Mouse (Mus musculus) adrenal gland, adult 2 months (tissue): Measurements from ENCODE around the gene Kat7. TPM values are rescaled to one million over a fixed set of nuclear protein-coding genes. Genes with fewer than 3 reads are reported as not detected.

Source experiments
- DNase-seq: peaks from one replicate; pipeline ENCODE4 v3.0.0; 2021
- polyA plus RNA-seq: library from polyadenylated mRNA; depleted of rRNA; stranded (reverse); fragments of >200 nt; gene quantifications from 2 replicates; pipeline ENCODE4 v1.2.3, GENCODE M21; 2012
- total RNA-seq, 2 experiments: library from RNA; stranded (reverse); gene quantifications; 2 replicates each; pipeline ENCODE4 v1.2.3; 2021

The Kat7 gene
- total and polyA plus RNA-seq, 3 experiments: 23.8 to 64.2 (median 51.7) TPM

- DNase-seq: no peak
Measured at GRCm38 (mm10) chr11:95279061-95279659, 30.9 kb downstream of the Kat7 start.

- DNase-seq: no peak
Measured at GRCm38 (mm10) chr11:95276056-95276455, 34.0 kb downstream of the Kat7 start.

- DNase-seq: no peak
Measured at GRCm38 (mm10) chr11:95274613-95275012, 35.4 kb downstream of the Kat7 start.

DNA sequence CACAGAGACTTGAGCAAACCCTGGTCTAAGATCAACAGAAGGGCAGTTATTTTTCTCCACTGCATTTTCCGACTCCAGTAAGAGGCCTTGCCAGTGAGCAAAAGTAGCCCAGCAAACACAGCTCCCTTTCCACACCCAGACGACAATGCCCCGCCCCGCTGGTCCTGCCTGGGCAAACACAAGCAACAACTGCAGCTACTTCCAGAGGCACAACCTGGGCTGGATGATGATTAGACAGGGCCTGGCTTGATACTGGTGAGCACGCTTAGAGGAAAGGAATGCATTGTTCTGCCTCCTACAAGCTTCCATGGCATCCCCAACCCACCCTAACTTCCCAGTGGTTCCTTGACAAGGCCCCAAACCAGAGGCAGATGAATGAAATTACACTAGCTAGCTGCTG, 36.4 kb downstream of the Kat7 start:
- no peak for DNase-seq

DNA sequence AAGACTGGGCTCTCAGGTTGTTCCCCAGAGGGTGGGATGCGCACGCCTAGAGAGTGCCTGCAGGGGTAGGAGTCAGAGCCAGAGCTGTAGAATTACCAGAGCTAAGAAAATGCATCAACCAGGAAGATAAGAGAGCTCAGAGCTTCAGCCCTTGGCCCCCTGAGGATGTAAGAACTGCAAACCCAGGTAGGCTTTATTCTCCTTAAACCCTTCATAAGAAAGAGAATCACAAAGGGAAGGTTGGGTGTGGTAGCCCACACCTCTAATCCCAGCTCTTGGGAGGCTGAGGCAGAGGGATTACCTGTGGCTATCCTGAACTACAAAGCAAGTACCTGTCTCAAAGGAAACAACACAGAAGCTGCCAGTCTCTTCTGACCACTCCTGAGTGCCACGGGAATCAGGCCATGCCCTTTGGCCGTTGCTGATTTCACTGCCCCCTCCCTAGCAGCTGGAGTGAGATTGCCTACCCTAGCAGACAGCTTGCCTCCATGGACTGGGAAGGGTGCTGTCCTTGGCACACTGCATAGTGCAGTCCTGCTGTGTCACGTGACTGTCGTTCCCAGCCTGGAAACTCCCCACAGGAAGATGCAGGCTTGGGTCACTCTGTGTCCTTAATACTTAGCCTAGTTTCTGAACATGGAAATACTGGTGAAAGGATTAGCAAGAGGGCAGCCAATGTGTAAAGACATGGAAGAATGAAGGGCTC, 43.4 kb downstream of the Kat7 start:
- DNase-seq: peak; percentile 61

DNA sequence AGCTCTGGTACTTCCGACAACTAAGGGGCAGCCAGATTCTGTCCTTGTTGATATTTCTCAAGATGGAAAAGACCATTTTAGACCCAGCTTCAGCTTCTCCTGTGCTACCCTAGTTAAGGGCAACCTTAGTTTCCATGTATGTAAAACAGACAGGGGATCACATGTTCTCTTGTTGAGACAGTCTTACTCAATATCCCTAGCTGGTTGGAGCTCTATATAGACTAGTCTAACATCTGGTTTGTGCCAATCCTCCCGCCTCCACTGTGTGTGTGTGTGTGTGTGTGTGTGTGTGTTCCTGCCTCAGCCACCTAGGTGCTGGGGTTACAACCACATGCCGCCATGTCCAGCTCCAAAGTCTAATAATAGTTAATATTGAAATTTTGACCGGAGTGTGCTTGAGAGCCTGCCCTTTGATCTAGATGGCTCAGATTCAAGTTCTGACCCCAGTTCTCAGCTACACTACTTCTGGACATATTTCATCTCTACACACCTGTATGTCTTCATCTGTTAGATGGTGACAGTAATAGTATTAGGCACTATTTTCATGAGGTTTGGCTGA, 45.5 kb downstream of the Kat7 start:
- no peak for DNase-seq

DNA sequence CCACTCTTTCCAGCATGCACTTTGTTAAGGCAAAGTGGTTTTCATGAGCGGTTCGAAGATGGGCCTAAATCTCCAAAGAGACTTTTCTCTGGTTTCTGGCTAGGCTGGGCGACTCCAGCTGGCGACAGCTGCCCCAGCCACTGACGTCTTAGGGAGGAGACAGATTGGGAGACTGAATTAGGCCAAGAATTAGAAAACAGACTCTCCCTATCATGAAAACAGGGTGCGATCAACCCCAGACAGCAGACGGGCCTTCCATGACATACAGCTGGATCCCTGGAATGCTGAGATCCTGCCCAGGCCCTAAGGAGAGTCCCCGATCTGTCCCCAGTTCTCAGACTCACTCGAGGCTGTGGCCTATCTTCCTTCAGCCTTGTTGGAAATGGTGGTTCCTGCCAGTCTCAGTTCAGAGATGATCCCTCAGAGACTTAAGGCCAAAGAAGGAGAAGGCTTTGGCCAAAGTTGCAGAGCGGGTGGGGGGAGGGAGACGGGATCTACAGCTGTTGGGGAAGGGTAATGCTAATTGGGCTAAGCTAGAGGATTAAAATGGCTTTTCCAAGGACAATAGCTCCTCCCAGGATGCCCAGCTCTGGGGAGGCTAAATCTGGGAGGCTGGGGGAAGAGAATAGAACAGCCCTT, 46.1 kb downstream of the Kat7 start:
- DNase-seq: no peak

- DNase-seq: no peak
Measured at GRCm38 (mm10) chr11:95261178-95261751, 48.8 kb downstream of the Kat7 start, which contains the start of gene Tac4. Gene Tac4, plus strand, starts transcription at chr11:95261529.

DNA sequence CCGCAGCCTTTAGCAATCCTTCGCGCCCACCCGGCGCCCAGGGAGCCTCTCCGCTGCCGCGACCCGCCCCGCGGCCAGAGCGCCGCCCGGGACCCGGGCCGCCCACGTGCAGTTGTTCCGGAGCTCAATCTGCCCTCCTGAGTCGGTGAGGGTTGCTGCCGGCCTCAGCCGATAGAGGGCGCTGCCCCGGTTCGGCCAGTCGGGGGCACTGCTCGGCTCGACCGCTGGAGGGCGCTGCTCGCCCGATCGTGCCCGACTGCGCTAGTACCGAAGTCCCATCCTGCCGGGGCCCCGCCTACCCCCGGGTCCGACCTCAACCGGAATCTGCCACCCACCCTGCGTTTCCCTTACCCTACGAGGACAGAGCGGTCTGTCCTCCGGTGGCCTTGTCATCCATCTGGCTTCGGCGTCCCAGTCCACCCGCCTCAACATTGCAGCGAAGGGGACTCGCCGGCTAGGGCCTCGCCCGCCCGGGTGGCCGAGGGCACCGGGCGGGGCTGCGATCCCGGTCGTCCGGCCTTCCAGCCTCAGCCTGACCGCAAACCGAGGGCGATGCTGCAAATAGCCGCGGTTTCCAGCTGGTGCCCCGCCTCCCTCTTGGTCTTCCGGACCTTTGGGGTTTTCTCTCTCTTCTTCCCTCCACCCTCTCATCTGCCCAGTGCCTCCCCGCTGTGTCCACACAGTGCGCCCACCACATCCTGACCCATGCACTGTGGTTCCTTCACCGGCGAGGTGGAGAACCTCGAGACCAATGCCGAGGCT, 50.8 kb downstream of the Kat7 start:
- peak; percentile 96 for DNase-seq

GRCm38 (mm10) chr11:95258490-95258889, 51.6 kb downstream of the Kat7 start:
- peak; percentile 83 for DNase-seq

- DNase-seq: no peak
Measured at GRCm38 (mm10) chr11:95257930-95258329, 52.1 kb downstream of the Kat7 start.

- DNase-seq: no peak
Measured at GRCm38 (mm10) chr11:95255747-95256146, 54.3 kb downstream of the Kat7 start.

DNA sequence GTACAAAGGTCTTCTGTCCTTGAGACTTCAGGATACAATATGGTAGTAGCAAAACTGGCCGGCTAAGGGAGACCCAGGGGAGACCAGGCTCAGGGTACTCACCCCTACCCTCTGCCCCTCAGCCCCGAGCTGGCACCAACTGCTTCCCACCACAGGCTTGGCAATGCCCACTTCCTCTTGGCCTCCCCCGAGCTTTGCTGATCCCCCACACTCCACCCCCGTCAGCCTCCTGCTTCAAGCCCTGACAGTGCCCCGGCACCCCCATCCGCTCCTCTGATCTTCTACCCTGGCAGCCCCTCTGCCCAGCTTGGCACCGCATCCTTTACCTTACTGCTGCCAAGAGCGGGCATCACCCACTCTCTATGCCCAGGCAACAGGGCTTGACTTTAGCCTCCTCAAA, 55.9 kb downstream of the Kat7 start:
- no peak for DNase-seq

DNA sequence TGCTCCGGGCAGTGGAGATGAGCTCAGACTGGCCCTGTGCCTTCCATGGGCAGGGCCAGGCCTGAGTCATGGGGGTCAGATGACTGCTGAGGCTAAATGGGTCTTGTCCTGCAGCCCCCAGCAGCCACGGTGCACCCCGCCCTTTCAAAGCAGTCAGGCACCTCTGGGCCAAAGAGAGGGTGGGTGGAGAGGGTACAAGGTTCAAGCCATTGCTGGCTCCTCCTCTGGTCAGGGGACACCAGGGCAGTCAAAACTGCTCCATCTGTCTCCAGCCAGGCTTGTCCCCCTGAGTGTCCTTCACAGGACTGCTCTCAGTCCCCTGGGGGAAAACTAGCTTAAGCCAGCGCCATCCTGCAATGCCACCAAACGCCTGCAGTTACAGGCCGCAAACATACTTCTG, 57.9 kb downstream of the Kat7 start:
- DNase-seq: no peak

DNA sequence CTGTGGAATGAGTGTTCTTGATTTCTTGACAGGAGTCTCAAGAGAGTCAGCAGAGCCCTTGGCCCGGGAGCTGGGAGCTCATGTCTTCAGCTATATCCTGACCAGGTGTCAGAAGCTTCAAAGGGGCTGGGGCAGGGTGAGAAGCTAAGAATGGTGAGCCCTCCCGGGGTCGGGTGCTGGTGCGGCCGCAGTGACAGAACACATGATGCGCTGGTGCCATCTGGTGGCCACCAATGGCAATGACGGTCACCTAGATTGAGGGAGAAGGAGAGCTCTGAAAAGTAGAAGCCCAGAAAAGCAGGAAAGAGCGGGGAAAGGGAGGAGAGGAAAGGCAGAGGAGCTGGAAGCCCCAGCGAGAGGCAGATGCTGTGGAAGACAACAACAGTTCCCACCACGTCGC, 58.8 kb downstream of the Kat7 start:
- peak; percentile 75 for DNase-seq

- no peak for DNase-seq
Measured at GRCm38 (mm10) chr11:95250110-95250509, 59.9 kb downstream of the Kat7 start.

- no peak for DNase-seq
Measured at GRCm38 (mm10) chr11:95247065-95247464, 63.0 kb downstream of the Kat7 start.

- no peak for DNase-seq
Measured at GRCm38 (mm10) chr11:95245456-95245855, 64.6 kb downstream of the Kat7 start.

DNA sequence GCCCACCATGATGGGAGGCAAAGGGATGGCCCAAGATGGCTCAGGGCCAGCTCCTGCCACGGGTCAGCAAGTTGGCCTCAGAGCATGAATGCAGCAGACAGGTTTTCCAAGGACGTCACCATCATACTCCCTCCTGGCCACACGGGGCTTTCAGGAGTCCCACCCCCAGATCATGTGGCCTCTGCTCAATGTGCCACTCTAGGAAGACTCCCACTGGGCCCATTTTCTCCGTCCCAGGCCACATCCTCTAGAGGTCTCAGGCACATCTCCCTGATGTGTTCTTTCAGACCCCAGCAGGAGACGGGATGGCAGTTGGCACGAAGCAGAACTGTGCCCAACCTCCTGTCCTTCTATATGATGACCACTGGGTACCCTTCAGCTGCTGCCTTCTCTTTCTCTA, 67.4 kb downstream of the Kat7 start:
- no peak for DNase-seq

- no peak for DNase-seq
Measured at GRCm38 (mm10) chr11:95238477-95238876, 71.6 kb downstream of the Kat7 start.

DNA sequence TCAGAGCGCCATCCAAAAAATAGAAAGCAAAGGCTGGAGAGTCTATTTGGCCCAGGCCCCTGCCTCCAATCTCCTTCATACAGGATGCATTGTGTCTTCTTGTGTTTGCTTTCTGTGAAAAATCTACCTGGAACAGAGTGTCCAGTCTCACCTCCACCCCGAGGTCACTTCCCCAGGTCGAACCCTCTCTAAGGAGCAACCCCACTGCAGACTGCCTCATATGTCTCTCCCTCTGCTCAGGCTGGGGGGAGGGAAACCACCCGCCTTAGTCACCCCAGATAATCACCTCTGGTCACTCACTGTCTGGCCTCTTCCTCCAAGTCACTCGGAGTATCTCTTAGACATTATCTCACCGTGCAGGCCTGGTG, 77.7 kb downstream of the Kat7 start:
- no peak for DNase-seq

DNA sequence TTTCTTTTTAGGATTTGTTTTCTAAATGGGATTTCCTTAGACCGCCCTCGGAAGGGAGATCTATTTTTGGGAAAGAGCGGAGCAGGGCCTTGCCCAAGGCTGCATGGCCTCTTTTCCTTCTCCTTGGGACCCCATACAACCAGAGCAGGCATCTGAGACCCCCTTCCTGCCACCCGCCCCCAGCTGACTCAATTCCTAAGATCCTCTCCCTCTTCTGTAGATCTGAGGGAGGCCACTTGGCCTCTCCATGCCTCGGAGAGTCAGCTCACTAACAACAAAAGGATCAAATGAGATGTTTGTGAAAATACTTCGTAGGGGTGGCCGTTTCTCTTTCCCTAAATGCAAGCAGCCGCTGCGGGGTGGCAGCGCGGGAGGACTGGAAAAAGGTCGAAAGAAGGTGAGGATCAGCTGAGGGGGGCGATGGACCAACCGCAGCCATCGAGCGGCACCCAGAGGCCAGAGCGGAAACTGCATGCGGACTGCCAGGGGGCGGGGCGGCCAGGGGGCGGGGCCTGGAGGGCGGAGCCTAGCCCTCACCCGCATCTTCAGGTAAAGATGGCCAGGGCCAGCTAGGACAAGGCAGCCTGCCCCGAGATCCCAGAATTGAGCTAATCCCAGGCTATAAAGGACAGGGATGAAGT, 78.2 kb downstream of the Kat7 start:
- peak; percentile 75 for DNase-seq
